Mouse (Mus musculus) bone marrow macrophage, adult 2 months (primary cell): ENCODE data around the gene Ybx2.

Source experiments
- CTCF ChIP-seq: IDR thresholded peaks from 2 replicates; pipeline ENCODE4 v1.5.1; 2012; ENCODE audit warnings: low read depth, mild to moderate bottlenecking, low read length, moderate library complexity
- POLR2A ChIP-seq: IDR thresholded peaks from 2 replicates; pipeline ENCODE4 v1.6.1; 2012; ENCODE audit warnings: mild to moderate bottlenecking, low read depth, low read length, borderline replicate concordance

DNA sequence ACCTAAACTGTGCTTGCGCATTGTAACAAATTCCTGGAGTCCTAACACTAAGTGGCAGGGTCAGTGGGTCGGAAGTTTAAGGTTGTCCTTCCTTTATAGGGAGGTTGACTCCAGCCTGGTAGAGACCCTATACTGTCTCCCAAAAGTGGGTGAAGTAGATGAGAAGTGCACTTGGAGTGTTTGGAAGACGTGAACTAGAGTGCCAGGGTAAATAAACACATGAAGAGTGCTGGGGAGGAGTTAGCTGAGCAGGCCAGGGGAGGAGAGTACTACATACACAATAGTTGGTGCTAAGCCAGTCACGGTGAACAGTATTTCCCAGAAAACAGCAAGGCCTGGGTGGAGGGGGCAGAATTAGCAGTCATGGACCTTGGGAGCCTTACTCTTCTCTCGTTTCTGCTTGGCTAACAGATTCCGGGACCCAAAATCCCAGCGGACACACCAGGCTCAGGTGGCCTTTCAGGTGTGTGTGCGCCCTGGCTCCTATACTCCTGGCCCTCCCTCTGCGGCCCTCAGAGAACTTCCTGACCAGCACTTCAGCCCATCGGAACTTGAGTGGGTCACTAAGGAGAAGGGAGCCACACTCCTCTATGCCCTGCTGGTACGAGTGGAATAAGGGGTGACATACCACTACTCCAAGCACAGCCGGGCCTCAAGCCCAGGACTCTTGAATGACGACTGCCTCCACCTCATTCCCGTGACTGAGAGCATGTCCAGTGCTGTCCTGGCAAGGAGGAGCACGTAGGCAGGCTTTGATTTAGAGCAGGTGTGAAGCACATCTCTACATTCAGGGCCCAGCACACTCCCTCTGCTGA lies 22.7 kb upstream of the Ybx2 start:
- TF ChIP-seq CTCF (no peak), POLR2A (no peak)
